Comparison of ENCODE assay signal across 8 mouse cellular contexts in the genomic region with DNA sequence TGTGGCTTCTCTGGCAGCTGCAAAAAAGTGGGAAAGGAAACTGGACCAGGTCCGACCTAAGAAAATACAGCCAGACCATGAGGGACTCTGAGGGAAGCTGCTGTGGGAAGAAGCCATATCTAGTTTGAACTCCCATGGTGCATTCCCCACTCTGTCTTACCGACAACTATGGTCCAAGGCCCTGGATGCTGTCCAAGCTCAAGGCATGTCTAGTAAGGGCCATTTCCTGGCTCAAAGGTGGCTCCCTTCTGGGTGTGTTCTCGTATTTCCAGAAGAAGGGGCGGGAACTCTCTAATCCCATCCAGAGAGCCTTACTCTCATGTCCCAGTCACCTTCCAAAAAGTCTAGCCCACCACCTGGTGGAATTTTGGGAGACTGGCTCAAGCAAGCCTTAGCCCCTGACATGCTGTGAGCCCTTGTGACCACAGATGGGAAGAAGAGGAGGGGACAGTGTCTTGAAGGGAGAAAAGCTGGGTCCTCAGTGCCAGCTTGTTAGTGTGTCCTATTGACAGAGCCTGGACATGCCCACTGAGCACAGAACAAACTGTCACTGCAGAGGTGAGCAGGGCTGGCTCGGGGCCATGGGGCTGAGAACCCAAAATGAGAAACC. TPM values are rescaled to one million over a fixed set of nuclear protein-coding genes. Genes with fewer than 3 reads are reported as not detected.
DNase-seq lines count a peak whose midpoint lies in the region; ATAC-seq and TF ChIP-seq lines count a peak whose summit lies in the region.

No protein-coding gene starts in this region.

- peaks cover 50% of the 10 kb centered on the region for H3K79me2 ChIP-seq in CH12.LX (replicated peaks; ENCODE audit: control insufficient read depth, extremely low read depth, insufficient read depth, poor library complexity, severe bottlenecking)

- peak overlapping the region; percentile 70 for H3K27ac ChIP-seq in heart, embryonic 12.5 days (ENCODE audit: poor library complexity, severe bottlenecking)
- no peak overlapping the region for H3K27ac ChIP-seq in CH12.LX (ENCODE audit: insufficient read depth, low read depth)
- 0 out of 2 replicates have a peak overlapping the region, but pooled peaks have one; percentile 3 for H3K27ac ChIP-seq in bone marrow macrophage, adult 2 months (ENCODE audit: insufficient read depth, low read depth, low read length)
- H3K27ac ChIP-seq in limb, embryonic 13.5 days: no peak overlapping the region

- peaks cover 72% of the 10 kb centered on the region for H3K4me1 ChIP-seq in heart, embryonic 12.5 days (replicated peaks)
- H3K4me1 ChIP-seq in CH12.LX (ENCODE audit: control insufficient read depth in 1 of 2, insufficient read depth in 2 of 2): peaks cover 25 to 55% of the 10 kb centered on the region in 2 experiments
- peaks cover 28% of the 10 kb centered on the region for H3K4me1 ChIP-seq in bone marrow macrophage, adult 2 months (ENCODE audit: control insufficient read depth, insufficient read depth, low read length)
- H3K4me1 ChIP-seq in limb, embryonic 13.5 days: peaks cover 42% of the 10 kb centered on the region

- H3K27me3 ChIP-seq in heart, embryonic 12.5 days (replicated peaks): no peaks in the 10 kb centered on the region
- H3K27me3 ChIP-seq in CH12.LX (replicated peaks): no peaks in the 10 kb centered on the region
- no peaks in the 10 kb centered on the region for H3K27me3 ChIP-seq in limb, embryonic 13.5 days

- peak overlapping the region; percentile 90 for H3K4me3 ChIP-seq in heart, embryonic 12.5 days
- H3K4me3 ChIP-seq in CH12.LX (replicated peaks in 1 of 3; ENCODE audit: low read depth in 2 of 3, low read length in 2 of 3, poor library complexity in 1 of 3): peak overlapping the region in 2 of 3 experiments; percentile 70 to 99
- peak overlapping the region; percentile 97 for H3K4me3 ChIP-seq in bone marrow macrophage, adult 2 months (ENCODE audit: insufficient read depth, low read length)
- no peak overlapping the region for H3K4me3 ChIP-seq in limb, embryonic 13.5 days

- peak overlapping the region; percentile 53 for H3K9ac ChIP-seq in heart, embryonic 12.5 days
- H3K9ac ChIP-seq in CH12.LX (ENCODE audit: insufficient read depth, low read depth): peak overlapping the region; percentile 86
- H3K9ac ChIP-seq in limb, embryonic 13.5 days: peak overlapping the region; percentile 95; the same call in 1 of the 2 replicates

- TF ChIP-seq POLR2A in CH12.LX (IDR thresholded peaks at IDR 0.05; ENCODE audit: low read depth, low read length): no peak
- no peak for TF ChIP-seq POLR2A in bone marrow macrophage, adult 2 months (IDR thresholded peaks at IDR 0.05; ENCODE audit: borderline replicate concordance, low read depth, low read length)

- H3K9me3 ChIP-seq in heart, embryonic 12.5 days (replicated peaks): no peaks in the 10 kb centered on the region
- H3K9me3 ChIP-seq in CH12.LX (replicated peaks; ENCODE audit: low read length): no peaks in the 10 kb centered on the region
- H3K9me3 ChIP-seq in limb, embryonic 13.5 days: no peaks in the 10 kb centered on the region

- DNase-seq in heart, postnatal 25 days (ENCODE audit: low spot score): no peak
- DNase-seq in CH12.LX (ENCODE audit: extremely low read depth): no peak
- DNase-seq in spleen, postnatal 36 days (ENCODE audit: low spot score in 2 of 2): no peak
- no peak for DNase-seq in left cerebral cortex, adult 18-20 months (ENCODE audit: low spot score in 2 of 2)
- DNase-seq in lung, postnatal 36 days: no peak

- no peak for TF ChIP-seq RAD21 in CH12.LX (IDR thresholded peaks at IDR 0.05; ENCODE audit: low read depth, low read length)

- H3K4me2 ChIP-seq in heart, embryonic 12.5 days: peak overlapping the region; percentile 94
- peak overlapping the region; percentile 64 for H3K4me2 ChIP-seq in CH12.LX (ENCODE audit: insufficient read depth, low read depth, poor library complexity, severe bottlenecking)
- H3K4me2 ChIP-seq in limb, embryonic 13.5 days (replicated peaks): peak overlapping the region; percentile 100

- H3K36me3 ChIP-seq in heart, embryonic 12.5 days: peaks cover 34% of the 10 kb centered on the region
- H3K36me3 ChIP-seq in CH12.LX (replicated peaks in 1 of 2; ENCODE audit: control insufficient read depth in 1 of 2, insufficient read depth in 1 of 2, low read length in 1 of 2): peaks cover 29 to 56% of the 10 kb centered on the region in 2 experiments
- H3K36me3 ChIP-seq in limb, embryonic 13.5 days: peaks cover 36% of the 10 kb centered on the region

- TF ChIP-seq EP300 in CH12.LX (IDR thresholded peaks at IDR 0.05; ENCODE audit: low read length): no peak

- TF ChIP-seq CTCF in CH12.LX (conservative IDR thresholded peaks at IDR 0.05 in 1 of 2, IDR thresholded peaks at IDR 0.05 in 1 of 2; ENCODE audit: low read depth in 2 of 2, low read length in 2 of 2): no peak
- TF ChIP-seq CTCF in bone marrow macrophage, adult 2 months (IDR thresholded peaks at IDR 0.05; ENCODE audit: low read depth, low read length): no peak; the same call in 1 of the 2 replicates

- intact Hi-C loops in heart, postnatal 25 days (cut with DNase I): no loop called here

- WGBS in heart, embryonic 12.5 days: 55% methylated on average over 5 of the region's 5 CpGs
- WGBS in limb, embryonic 13.5 days: 61% methylated on average over 5 of the region's 5 CpGs

- in situ Hi-C loops in CH12.LX (cut with MboI; ENCODE audit: low pct_ligation_motif_present, low pct_unique_long_range_greater_than_20kb, low sequenced_read_pairs): no loop called here

- no peak for ATAC-seq in heart, embryonic 12.5 days (ENCODE audit: insufficient number of reproducible peaks, low FRiP score)
- no peak for ATAC-seq in limb, embryonic 13.5 days (ENCODE audit: low FRiP score, low read depth)

- dilution Hi-C loops in CH12.LX (cut with MboI; ENCODE audit: extremely low pct_ligation_motif_present, extremely low pct_unique_long_range_greater_than_20kb, low sequenced_read_pairs): no loop called here

TF ChIP-seq in CH12.LX, 34 proteins besides CTCF, POLR2A, EP300 and RAD21:
- TF ChIP-seq NELFE (IDR thresholded peaks at IDR 0.05; ENCODE audit: low read depth, low read length) (no peak), E2F4 (IDR thresholded peaks at IDR 0.05; ENCODE audit: insufficient replicate concordance, low read depth, low read length) (no peak), USF2 (conservative IDR thresholded peaks at IDR 0.05; ENCODE audit: low read depth, low read length) (no peak), MAFK (IDR thresholded peaks at IDR 0.05; ENCODE audit: insufficient replicate concordance, low read length) (no peak)

RNA-seq across cellular contexts. Expression of a gene that starts 2.6 kb away (rescaled TPM):
- 27.6 and 30.8 TPM in 2 replicates for polyA plus RNA-seq in heart, embryonic 12.5 days (2016; fragmentation: Nextera tagmentation; extraction: Ambion mirVana)
- total RNA-seq in heart, postnatal 25 days (2021): 10 to 100 TPM; 14.8 to 15.5 TPM
- 32.5 and 33.2 TPM in 2 replicates for total RNA-seq in CH12.LX (2012; rRNA removed)
- 22.5 and 23.2 TPM in 2 replicates for total RNA-seq in CH12.LX (2014; rRNA removed)
- polyA plus RNA-seq in CH12.LX (2012; ENCODE audit: insufficient read length, low read depth): 21.8 and 23.0 TPM in 2 replicates
- polyA plus RNA-seq in bone marrow macrophage, adult 2 months (2012; ENCODE audit: insufficient read depth, insufficient read length, missing spikeins): 21.2 and 22.6 TPM in 2 replicates
- 23.8 and 24.0 TPM in 2 replicates for polyA plus RNA-seq in limb, embryonic 13.5 days (2015; fragmentation: Nextera tagmentation; extraction: Ambion mirVana)
- 10 to 100 TPM; 22.5 to 25.4 TPM for total RNA-seq in left cerebral cortex, adult 18-20 months (2021)

RNA-seq across cellular contexts. Expression of a gene that starts 26.0 kb away (rescaled TPM):
- polyA plus RNA-seq in heart, embryonic 12.5 days (2016; fragmentation: Nextera tagmentation; extraction: Ambion mirVana): 26.5 and 28.4 TPM in 2 replicates
- 10 to 100 TPM; 17.1 to 21.3 TPM for total RNA-seq in heart, postnatal 25 days (2021)
- total RNA-seq in CH12.LX (2012; rRNA removed): 97.2 and 125 TPM in 2 replicates
- 4.4 and 6.1 TPM in 2 replicates for total RNA-seq in CH12.LX (2014; rRNA removed)
- 0.79 and 1.2 TPM in 2 replicates for polyA plus RNA-seq in CH12.LX (2012; ENCODE audit: insufficient read length, low read depth)
- polyA plus RNA-seq in bone marrow macrophage, adult 2 months (2012; ENCODE audit: insufficient read depth, insufficient read length, missing spikeins): 32.0 and 37.9 TPM in 2 replicates
- 29.6 and 29.9 TPM in 2 replicates for polyA plus RNA-seq in limb, embryonic 13.5 days (2015; fragmentation: Nextera tagmentation; extraction: Ambion mirVana)
- total RNA-seq in left cerebral cortex, adult 18-20 months (2021): 10 to 100 TPM; 62.8 to 63.7 TPM

RNA-seq across cellular contexts. Expression of a gene that starts 26.0 kb away (rescaled TPM):
- polyA plus RNA-seq in heart, embryonic 12.5 days (2016; fragmentation: Nextera tagmentation; extraction: Ambion mirVana): 1.1 and 1.5 TPM in 2 replicates
- total RNA-seq in heart, postnatal 25 days (2021): under 1 TPM; 0.10 to 0.17 TPM
- total RNA-seq in CH12.LX (2012; rRNA removed) (0.21 and 0.47 TPM in 2 replicates), CH12.LX (2014; rRNA removed) (not detected in 2 replicates)
- 0.20 and 0.49 TPM in 2 replicates for polyA plus RNA-seq in CH12.LX (2012; ENCODE audit: insufficient read length, low read depth)
- 0.28 TPM in 1 of 2 replicates, not detected in the other for polyA plus RNA-seq in bone marrow macrophage, adult 2 months (2012; ENCODE audit: insufficient read depth, insufficient read length, missing spikeins)
- 0.87 and 1.7 TPM in 2 replicates for polyA plus RNA-seq in limb, embryonic 13.5 days (2015; fragmentation: Nextera tagmentation; extraction: Ambion mirVana)
- total RNA-seq in left cerebral cortex, adult 18-20 months (2021): 1 to 10 TPM; 4.0 to 5.0 TPM

RNA-seq across cellular contexts. Expression of a gene that starts 31.8 kb away (rescaled TPM):
- 8.5 and 11.6 TPM in 2 replicates for polyA plus RNA-seq in heart, embryonic 12.5 days (2016; fragmentation: Nextera tagmentation; extraction: Ambion mirVana)
- total RNA-seq in heart, postnatal 25 days (2021): 1 to 10 TPM; 1.8 to 2.3 TPM
- total RNA-seq in CH12.LX (2012; rRNA removed) (0.34 TPM in 1 of 2 replicates, not detected in the other), CH12.LX (2014; rRNA removed) (not detected in 2 replicates)
- polyA plus RNA-seq in CH12.LX (2012; ENCODE audit: insufficient read length, low read depth): not detected in 2 replicates
- 1.4 TPM in 1 of 2 replicates, not detected in the other for polyA plus RNA-seq in bone marrow macrophage, adult 2 months (2012; ENCODE audit: insufficient read depth, insufficient read length, missing spikeins)
- polyA plus RNA-seq in limb, embryonic 13.5 days (2015; fragmentation: Nextera tagmentation; extraction: Ambion mirVana): 35.8 and 40.7 TPM in 2 replicates
- total RNA-seq in left cerebral cortex, adult 18-20 months (2021): 100 to 1,000 TPM in 1 of 2 experiments, 10 to 100 TPM in 1; 99.3 to 112 TPM

RNA-seq across cellular contexts. Expression of a gene that starts 41.8 kb away (rescaled TPM):
- 208 and 213 TPM in 2 replicates for polyA plus RNA-seq in heart, embryonic 12.5 days (2016; fragmentation: Nextera tagmentation; extraction: Ambion mirVana)
- total RNA-seq in heart, postnatal 25 days (2021): 100 to 1,000 TPM; 163 to 167 TPM
- total RNA-seq in CH12.LX (2012; rRNA removed) (185 and 230 TPM in 2 replicates), CH12.LX (2014; rRNA removed) (175 and 188 TPM in 2 replicates)
- 181 and 195 TPM in 2 replicates for polyA plus RNA-seq in CH12.LX (2012; ENCODE audit: insufficient read length, low read depth)
- polyA plus RNA-seq in bone marrow macrophage, adult 2 months (2012; ENCODE audit: insufficient read depth, insufficient read length, missing spikeins): 99.5 and 112 TPM in 2 replicates
- 245 and 261 TPM in 2 replicates for polyA plus RNA-seq in limb, embryonic 13.5 days (2015; fragmentation: Nextera tagmentation; extraction: Ambion mirVana)
- 100 to 1,000 TPM; 485 to 490 TPM for total RNA-seq in left cerebral cortex, adult 18-20 months (2021)

Comparison
In these comparisons a context has a peak if more than half of its experiments do, and no peak if none do; other contexts are left out.
1. H3K27ac ChIP-seq: peak in heart, embryonic 12.5 days (single experiment) and bone marrow macrophage, adult 2 months (single experiment); none in CH12.LX (single experiment) and limb, embryonic 13.5 days (single experiment).
2. RNA of a gene that starts 26.0 kb away (polyA plus RNA-seq): 32.0 to 37.9 TPM in bone marrow macrophage, adult 2 months, 29.6 to 29.9 TPM in limb, embryonic 13.5 days and 26.5 to 28.4 TPM in heart, embryonic 12.5 days; 0.79 to 1.2 TPM in CH12.LX; every median in the first group is over 10 times any median in the second.
3. Peak in every context shown above with its lines, with median percentiles within 50 percentile points of each other: H3K4me2 ChIP-seq and H3K9ac ChIP-seq.